Mouse (Mus musculus) left cerebral cortex, adult 8-10 months (tissue): ENCODE results near the gene P4ha2. TPM values are rescaled to one million over a fixed set of nuclear protein-coding genes. Genes with fewer than 3 reads are reported as not detected.

Source experiments
- DNase-seq, 2 experiments: peaks; one replicate each; pipeline ENCODE4 v3.0.0; 2022; ENCODE audit warnings: low spot score in 2 of 2
- total RNA-seq, 4 experiments: library from RNA; stranded (reverse); gene quantifications; 2 replicates each; pipeline ENCODE4 v1.2.4; 2022

P4ha2 gene
- total RNA-seq, 4 experiments from 2014 or later = 18.1 to 22.4 (median 20.0) TPM

DNA sequence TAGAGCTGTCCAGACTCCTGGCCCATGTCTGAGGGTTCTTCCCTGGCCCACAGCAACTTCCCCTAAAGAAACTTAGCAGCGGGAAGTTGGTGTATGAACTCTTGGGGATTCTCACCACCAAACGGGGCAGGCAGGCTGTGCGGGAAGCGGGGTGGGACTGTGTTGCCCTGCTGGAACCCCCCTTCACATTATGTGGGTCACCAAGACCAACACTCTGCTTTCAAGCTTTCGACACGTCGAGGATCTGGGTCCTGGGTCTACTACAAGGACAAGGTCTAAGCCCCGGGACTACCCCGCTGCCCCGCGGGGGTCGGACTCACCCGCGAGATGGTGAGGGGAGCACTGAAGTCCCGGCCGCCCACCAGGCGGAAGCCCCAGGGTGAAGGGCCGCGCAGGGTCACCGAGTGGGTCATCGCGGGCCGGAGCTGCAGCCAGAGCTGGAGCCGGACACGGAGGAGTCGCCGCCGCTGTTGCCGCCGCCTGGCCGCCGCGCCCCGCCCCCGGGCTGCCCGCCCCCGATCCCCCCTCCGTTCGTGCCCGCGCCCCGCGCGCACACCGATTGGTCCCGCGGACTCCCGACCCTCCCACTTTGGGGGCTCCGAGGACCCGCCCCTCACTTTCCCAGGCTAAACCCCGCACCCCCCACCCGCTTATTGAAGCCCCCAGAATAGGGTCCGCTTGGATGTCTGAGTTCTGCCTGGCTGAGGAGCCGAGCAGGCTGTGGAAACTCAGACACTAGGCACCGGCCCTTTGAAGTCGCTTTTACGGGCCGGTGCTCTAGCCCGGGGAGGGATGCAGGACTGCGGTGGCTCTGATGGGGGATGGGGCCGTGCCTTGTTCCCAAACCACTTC is 31.1 kb upstream of the P4ha2 start, which contains the start of gene Pdlim4:
Pdlim4 (minus strand) TSS at position 495 of the 852 bp plus-strand sequence.
- DNase-seq = no peak

DNA sequence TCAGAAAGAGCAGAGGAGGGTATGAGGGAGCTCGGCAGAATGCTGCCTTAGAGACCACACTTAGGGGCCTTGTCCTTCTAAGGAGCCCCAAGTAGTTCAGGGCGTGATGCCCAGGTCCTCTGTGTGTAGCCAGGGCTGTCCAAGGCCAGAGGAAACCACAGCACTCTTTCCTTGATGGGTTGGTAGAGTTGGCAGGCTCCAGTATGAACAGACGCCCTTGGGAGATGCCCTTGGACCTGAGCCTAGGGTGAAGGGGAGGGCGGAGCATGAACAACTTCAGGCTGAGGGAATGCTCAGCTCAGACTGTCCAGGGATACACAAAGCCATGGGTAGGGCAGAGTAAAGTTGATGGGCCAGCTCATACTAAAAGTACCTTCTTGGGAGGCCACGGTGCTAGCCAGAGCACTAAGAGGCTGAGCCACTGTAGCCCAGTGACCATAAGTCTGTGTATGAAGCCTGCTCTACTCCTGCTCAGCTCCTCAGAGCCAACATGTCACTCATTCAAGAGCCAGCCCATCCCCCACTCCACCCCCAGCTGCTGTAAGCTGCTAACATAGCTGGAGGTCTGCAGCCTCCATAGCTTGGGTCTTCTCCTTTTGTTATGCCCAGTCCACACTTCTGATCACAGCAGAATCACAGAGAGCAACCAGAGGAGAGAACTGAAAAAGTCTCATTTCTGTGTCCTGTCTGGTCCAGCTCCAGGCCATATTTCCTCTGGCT is 28.0 kb upstream of the P4ha2 start:
- no peak for DNase-seq

GRCm38 (mm10) chr11:54073291-54073690 is 26.6 kb upstream of the P4ha2 start:
- no peak for DNase-seq

- DNase-seq = no peak
Measured at GRCm38 (mm10) chr11:54075353-54075752, 24.5 kb upstream of the P4ha2 start.

DNA sequence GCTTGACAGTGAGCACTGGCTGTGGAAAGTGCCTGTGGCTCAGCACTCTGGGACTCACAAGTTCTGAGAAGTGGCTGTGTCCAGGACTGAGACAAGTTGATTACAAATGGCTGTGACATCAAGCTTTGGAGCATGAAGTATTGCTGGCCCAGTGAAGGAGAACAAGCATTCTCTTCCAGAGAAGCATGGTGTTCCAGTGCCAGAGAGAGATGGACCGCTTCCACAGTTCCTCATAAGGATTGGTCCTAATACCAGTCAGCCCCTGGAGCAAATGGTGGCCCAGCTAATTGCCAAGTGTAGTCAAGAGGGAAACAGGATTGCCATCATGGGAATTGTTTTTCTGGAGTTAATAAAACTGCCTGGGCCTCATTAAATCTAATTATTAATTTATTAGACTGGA is 23.8 kb upstream of the P4ha2 start:
- DNase-seq = no peak

DNA sequence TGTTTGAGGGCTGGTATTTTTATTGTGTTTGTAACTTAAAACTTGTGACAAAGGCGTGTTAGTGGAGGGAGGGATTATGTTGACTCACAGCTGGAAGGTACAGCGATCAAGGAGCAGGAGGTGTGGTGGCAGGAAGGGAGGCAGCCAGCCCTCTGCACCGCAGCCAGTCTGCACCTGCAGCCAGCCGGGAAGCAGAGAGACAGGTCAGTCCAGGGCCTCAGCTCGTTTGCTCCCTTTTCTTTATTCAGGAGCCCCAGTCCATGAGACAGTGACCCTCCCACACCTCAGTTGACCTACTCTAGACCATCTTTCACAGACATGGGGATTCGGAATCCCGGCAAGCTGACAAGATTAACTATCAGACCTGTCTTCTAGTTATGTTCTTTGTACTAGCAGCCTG is 19.5 kb upstream of the P4ha2 start:
- no peak for DNase-seq

DNA sequence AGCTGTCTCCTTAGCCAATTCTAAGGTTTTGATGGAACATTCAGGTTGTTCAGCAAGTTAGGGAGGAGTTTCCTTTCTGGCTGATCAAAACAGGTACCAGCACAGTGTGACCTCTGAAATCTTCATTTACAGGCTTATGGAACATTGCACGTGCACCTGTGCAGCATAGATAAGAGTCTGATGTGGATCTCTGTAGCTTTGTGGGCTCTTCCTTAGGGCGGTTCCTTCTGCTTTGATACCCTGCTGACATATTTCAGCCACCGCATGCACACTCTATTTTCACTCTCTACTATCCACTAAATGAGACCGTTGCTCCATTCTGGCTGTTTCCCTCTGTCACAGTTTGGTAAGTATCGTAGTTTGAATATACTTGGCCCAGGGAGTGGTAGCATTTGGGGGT is 17.2 kb upstream of the P4ha2 start:
- DNase-seq = no peak

GRCm38 (mm10) chr11:54084976-54085375 is 14.9 kb upstream of the P4ha2 start:
- DNase-seq = no peak

GRCm38 (mm10) chr11:54085816-54086215 is 14.1 kb upstream of the P4ha2 start:
- DNase-seq = no peak

DNA sequence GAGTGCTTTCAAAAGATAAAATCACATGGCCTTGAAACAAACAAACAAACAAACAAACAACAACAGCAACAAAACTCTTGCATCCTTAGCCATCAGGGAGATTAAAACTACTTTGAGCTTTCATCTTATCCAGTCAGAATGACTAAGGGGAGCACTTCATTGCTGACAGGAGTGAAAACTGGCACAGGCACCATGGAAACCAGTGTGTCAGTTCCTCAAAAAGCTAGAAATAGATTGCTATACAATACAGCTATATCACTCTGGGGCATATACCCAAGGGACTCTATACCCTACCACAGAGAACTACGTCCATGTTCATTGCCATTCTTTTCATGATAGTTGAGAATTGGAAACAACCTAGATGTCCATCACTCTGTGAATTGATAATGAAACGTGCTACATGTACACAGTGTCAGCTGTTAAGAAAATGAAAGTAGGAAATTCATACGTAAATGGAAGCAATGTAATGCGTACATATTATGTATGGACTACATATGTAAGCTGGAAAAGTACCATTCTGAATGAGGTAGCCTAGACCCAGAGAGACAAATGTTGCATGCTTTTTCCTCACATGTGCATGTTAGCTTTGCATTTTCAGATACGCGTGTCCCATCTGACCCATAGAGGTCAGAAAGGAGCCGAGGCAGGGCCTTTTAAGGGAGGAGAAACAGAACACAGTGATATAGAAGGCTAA is 11.5 kb upstream of the P4ha2 start:
- no peak for DNase-seq

- DNase-seq = peak in 1 of 2 experiments; percentile 63
Measured at GRCm38 (mm10) chr11:54088947-54089317, 11.0 kb upstream of the P4ha2 start.

DNA sequence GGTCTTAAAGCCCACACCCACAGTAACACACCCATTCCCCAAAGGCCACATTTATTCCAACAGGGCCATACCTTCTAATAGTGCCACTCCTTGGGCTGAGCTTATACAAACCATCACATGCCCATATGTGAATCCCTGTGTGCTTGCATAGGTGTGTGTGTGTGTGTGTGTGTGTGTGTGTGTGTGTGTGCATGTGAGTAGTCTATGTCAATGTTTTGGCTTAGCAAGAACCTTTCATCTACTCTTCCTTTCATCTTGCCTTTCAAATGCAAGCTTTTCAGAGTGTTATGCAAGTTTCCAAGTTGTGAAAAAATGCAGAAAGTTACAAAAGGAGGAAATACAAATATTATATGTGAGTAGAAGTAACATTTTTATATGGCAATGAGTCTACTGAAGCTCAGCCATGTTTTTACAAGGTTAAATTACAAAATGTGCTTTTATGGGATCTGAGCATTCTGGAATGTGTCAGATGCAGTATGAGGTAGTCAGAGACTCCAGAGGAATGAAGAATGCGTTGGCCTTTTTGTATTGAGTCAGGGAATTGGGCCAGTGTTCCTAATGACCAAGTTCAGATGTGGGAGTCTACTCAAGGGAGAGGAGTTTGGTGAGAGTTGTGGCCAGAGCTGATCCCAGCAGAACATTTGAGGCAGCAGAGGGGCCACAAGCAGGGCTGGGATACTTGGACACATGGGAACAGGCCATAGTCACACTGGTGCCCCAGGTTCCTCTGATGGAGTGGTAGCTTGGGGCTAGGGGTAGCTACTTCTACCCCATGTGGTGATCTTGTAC is 9.6 kb upstream of the P4ha2 start:
- no peak for DNase-seq

DNA sequence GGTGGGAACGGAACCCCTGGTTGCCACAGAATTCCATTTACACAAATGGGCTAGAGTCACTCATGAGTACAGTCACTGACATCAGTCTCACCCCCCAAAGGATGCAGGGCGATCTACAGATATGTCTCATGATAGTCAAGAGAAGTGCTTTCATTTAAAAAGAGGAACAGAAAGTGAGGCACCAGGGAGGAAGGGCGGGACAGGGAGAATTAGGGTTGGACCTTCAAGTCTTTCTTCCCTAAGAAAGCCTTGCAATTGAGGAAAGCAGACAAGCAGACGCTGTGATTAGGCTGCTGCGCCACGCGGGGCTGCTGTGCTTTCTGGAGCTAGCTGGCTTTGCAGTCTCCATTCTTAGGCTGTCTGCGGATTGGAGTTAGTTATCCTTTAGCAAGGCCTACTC is 8.2 kb upstream of the P4ha2 start:
- DNase-seq = no peak

DNA sequence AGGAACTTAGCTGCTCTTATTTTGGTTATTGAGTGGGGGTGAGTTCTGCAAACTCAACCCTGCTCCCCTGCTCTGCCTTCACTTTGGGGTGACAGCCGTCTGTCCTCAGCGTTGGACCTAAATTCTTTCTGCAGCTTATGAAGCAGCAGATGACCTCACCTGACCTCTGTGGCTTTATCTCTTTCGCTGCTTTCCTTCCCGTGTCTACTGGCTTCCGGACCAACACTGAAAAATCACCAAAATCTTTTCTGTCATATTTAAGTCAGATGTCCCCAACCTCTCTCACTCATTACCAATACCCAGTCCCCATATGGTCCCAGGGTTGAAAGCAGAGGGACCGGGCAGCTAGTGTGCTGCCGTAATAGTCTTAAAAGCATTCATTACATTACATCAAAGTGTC is 7.7 kb upstream of the P4ha2 start:
- DNase-seq = no peak

DNA sequence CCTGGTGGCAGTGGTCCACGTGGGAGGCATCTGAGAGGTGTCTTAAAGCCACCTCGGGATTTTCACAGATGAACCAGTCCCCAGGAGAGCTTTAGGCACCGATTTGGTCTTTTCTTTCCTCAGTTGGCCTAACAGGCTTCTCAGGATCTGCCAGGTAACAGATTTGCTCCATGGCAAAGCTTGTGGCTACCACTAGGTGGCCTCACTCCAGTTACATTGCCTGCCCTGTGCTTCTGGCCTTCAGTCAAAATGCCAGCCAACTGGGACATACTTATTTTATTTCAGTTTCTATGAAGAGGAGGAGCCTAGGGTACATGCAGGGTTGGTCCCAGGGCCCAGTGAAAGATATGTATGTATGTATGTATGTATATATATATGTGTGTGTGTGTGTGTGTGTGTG is 6.9 kb upstream of the P4ha2 start:
- no peak for DNase-seq

GRCm38 (mm10) chr11:54100692-54101591 is 1.0 kb downstream of the P4ha2 start:
- peak in 1 of 2 experiments; percentile 48 for DNase-seq

DNA sequence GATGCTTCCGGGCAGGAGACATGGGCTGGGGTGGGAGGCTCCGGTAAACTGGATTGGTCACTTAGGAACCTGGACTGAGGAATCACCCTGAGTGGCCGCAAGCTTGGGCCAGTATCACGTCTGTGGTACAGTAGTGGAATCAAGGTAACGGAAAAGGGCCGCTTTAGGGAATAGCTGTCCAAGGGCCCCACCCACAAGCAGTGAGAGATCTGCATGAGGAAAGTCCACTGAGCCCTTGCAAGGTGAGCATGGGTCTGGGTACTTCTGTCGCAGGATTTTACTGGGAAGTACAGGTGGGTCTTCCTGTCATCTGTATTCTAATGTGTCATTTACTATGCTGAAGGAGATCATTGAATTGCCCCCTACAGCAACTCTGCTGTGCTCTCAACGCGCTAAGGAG is 1.8 kb downstream of the P4ha2 start:
- DNase-seq = no peak

GRCm38 (mm10) chr11:54102706-54103449 is 3.0 kb downstream of the P4ha2 start:
- DNase-seq = no peak

DNA sequence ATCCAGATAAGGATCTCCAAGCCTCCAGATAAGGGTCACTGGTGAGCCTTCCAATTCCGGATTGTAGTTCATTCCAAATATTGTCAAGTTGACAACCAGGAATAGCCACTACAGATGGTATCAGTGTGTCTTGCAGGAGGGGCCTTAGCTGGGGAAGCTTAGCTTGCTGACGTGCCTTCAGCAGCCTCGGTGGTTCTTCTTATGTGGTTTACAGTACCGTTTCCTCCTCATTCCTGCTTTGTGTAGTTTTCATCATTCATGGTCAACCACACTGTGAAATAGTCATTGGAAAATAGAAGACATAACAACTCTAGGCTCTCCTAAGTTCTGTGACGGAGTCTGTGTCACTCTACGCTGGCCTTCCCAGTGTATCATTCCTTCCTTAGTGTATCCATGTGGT is 5.1 kb downstream of the P4ha2 start:
- DNase-seq = no peak

DNA sequence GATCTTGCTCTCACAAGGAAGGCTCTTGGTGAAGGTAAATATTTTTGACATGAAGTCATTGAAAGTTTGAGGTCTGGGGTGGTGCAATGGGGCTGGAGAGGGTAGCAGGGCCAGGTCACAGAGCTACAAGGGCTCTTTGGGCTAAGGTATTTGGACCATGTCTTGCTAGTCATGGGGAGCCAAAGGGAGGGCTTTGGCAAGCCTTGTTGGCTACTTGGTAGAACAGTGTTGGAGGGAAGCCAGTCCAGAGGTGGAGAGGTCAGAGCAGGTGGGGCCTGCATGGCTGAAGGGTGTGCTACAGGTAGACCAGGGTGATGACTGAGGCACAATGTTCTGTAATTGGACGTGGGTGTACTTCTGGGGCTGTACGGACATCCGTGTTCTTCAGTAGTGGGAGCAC is 6.8 kb downstream of the P4ha2 start:
- no peak for DNase-seq
